Mouse (Mus musculus): Measurements from ENCODE around the gene Arl9. TPM values are rescaled to one million over a fixed set of nuclear protein-coding genes. Genes with fewer than 3 reads are reported as not detected.

The Arl9 gene
- not detected in 2 replicates for polyA plus RNA-seq (2021; fragmentation: Nextera tagmentation)
- long read RNA-seq, experiment 1: 0 reads
- long read RNA-seq, experiment 2: 0 reads

GRCm38 (mm10) chr5:77004051-77004821, at the start of gene Arl9:
Gene Arl9, plus strand, starts transcription at chr5:77004055.

GRCm38 (mm10) chr5:76974554-76975285, 29.1 kb upstream of the Arl9 start, which contains the start of gene Srp72:
Gene Srp72, plus strand, starts transcription at chr5:76974683.

GRCm38 (mm10) chr5:77015544-77016482, 12.0 kb downstream of the Arl9 start, which contains the start of gene Thegl:
Gene Thegl, plus strand, starts transcription at chr5:77016023.

Other genes with a start within 250 kb of the Arl9 start
- 5.5 and 7.8 TPM in 2 replicates for gene Aasdh, start 98.5 kb upstream of the Arl9 start, polyA plus RNA-seq (2021; fragmentation: Nextera tagmentation)
- gene Paics, start 52.7 kb upstream of the Arl9 start, polyA plus RNA-seq (2021; fragmentation: Nextera tagmentation): 152 and 155 TPM in 2 replicates
- 6.6 and 6.9 TPM in 2 replicates for gene Ppat, start 52.5 kb upstream of the Arl9 start, polyA plus RNA-seq (2021; fragmentation: Nextera tagmentation)
- gene Srp72, start 29.4 kb upstream of the Arl9 start, polyA plus RNA-seq (2021; fragmentation: Nextera tagmentation): 19.0 and 23.9 TPM in 2 replicates
- gene Thegl, start 12.0 kb downstream of the Arl9 start, polyA plus RNA-seq (2021; fragmentation: Nextera tagmentation): 1.6 and 1.8 TPM in 2 replicates
- 47.3 and 64.2 TPM in 2 replicates for gene Hopx, start 111.1 kb downstream of the Arl9 start, polyA plus RNA-seq (2021; fragmentation: Nextera tagmentation)
- not detected in 2 replicates for gene Spink2, start 207.4 kb downstream of the Arl9 start, polyA plus RNA-seq (2021; fragmentation: Nextera tagmentation)

Measured in layer of hippocampus, adult 6 months (tissue).